Mouse (Mus musculus): ENCODE measurements around the gene Ndufaf3. TPM values are rescaled to one million over a fixed set of nuclear protein-coding genes. Genes with fewer than 3 reads are reported as not detected.
A peak's percentile ranks its signal among the peaks of the same experiment; 100 is the strongest.

Ndufaf3 gene
- polyA plus RNA-seq, 1 experiment from 2014 or later = 38.5 TPM

GRCm38 (mm10) chr9:108575321-108576297 lies 8.4 kb upstream of the Ndufaf3 start:
- peaks cover 34% of the 10 kb centered on the region for H3K4me1 ChIP-seq (ENCODE audit: control insufficient read depth, insufficient read depth, low read length)
- no peak for ATAC-seq (ENCODE audit: insufficient read depth, low FRiP score)
- H3K27ac ChIP-seq (ENCODE audit: low read length) = no peak overlapping the region
- peaks cover 15% of the 10 kb centered on the region for H3K36me3 ChIP-seq (ENCODE audit: control insufficient read depth, insufficient read depth, low read length)
- H3K9ac ChIP-seq (ENCODE audit: low read length) = no peak overlapping the region
- H3K4me3 ChIP-seq (replicated peaks; ENCODE audit: low read length) = no peak overlapping the region
- H3K27me3 ChIP-seq (ENCODE audit: control insufficient read depth, insufficient read depth, low read length) = no peaks in the 10 kb centered on the region
- no peaks in the 10 kb centered on the region for H3K9me3 ChIP-seq (replicated peaks; ENCODE audit: control insufficient read depth, low read length)
- 74% methylated on average over 37 of the region's 37 CpGs for WGBS
- no peak overlapping the region for H3K4me2 ChIP-seq (ENCODE audit: low read depth, low read length)

- Histone ChIP-seq H3K9ac (ENCODE audit: low read length) (no peak overlapping the region), H3K4me3 (replicated peaks; ENCODE audit: low read length) (no peak overlapping the region), H3K9me3 (replicated peaks; ENCODE audit: control insufficient read depth, low read length) (no peaks in the 10 kb centered on the region), H3K4me1 (ENCODE audit: control insufficient read depth, insufficient read depth, low read length) (peaks cover 38% of the 10 kb centered on the region), H3K36me3 (ENCODE audit: control insufficient read depth, insufficient read depth, low read length) (peaks cover 15% of the 10 kb centered on the region), H3K27me3 (ENCODE audit: control insufficient read depth, insufficient read depth, low read length) (no peaks in the 10 kb centered on the region), H3K27ac (ENCODE audit: low read length) (no peak overlapping the region), H3K4me2 (ENCODE audit: low read depth, low read length) (no peak overlapping the region)
- 88% methylated on average over 12 of the region's 12 CpGs for WGBS
- ATAC-seq (ENCODE audit: insufficient read depth, low FRiP score) = no peak
Measured at GRCm38 (mm10) chr9:108574921-108575320, 7.7 kb upstream of the Ndufaf3 start.

GRCm38 (mm10) chr9:108573774-108574690 lies 6.8 kb upstream of the Ndufaf3 start:
- H3K4me2 ChIP-seq (ENCODE audit: low read depth, low read length) = no peak overlapping the region
- peaks cover 15% of the 10 kb centered on the region for H3K36me3 ChIP-seq (ENCODE audit: control insufficient read depth, insufficient read depth, low read length)
- H3K4me1 ChIP-seq (ENCODE audit: control insufficient read depth, insufficient read depth, low read length) = peaks cover 34% of the 10 kb centered on the region
- ATAC-seq (ENCODE audit: insufficient read depth, low FRiP score) = no peak
- no peak overlapping the region for H3K9ac ChIP-seq (ENCODE audit: low read length)
- H3K4me3 ChIP-seq (replicated peaks; ENCODE audit: low read length) = no peak overlapping the region
- H3K27ac ChIP-seq (ENCODE audit: low read length) = no peak overlapping the region
- no peaks in the 10 kb centered on the region for H3K27me3 ChIP-seq (ENCODE audit: control insufficient read depth, insufficient read depth, low read length)
- WGBS = 55% methylated on average over 26 of the region's 26 CpGs
- no peaks in the 10 kb centered on the region for H3K9me3 ChIP-seq (replicated peaks; ENCODE audit: control insufficient read depth, low read length)

GRCm38 (mm10) chr9:108572321-108572720 lies 5.1 kb upstream of the Ndufaf3 start:
- ATAC-seq (ENCODE audit: insufficient read depth, low FRiP score) = no peak
- peaks cover 15% of the 10 kb centered on the region for H3K36me3 ChIP-seq (ENCODE audit: control insufficient read depth, insufficient read depth, low read length)
- no peak overlapping the region for H3K4me3 ChIP-seq (replicated peaks; ENCODE audit: low read length)
- no peak overlapping the region for H3K4me2 ChIP-seq (ENCODE audit: low read depth, low read length)
- no peaks in the 10 kb centered on the region for H3K9me3 ChIP-seq (replicated peaks; ENCODE audit: control insufficient read depth, low read length)
- no peak overlapping the region for H3K27ac ChIP-seq (ENCODE audit: low read length)
- H3K9ac ChIP-seq (ENCODE audit: low read length) = no peak overlapping the region
- H3K4me1 ChIP-seq (ENCODE audit: control insufficient read depth, insufficient read depth, low read length) = peaks cover 33% of the 10 kb centered on the region
- no peaks in the 10 kb centered on the region for H3K27me3 ChIP-seq (ENCODE audit: control insufficient read depth, insufficient read depth, low read length)
- WGBS = 74% methylated on average over 10 of the region's 10 CpGs

GRCm38 (mm10) chr9:108571401-108571973 lies 4.3 kb upstream of the Ndufaf3 start:
- 93% methylated on average over 16 of the region's 16 CpGs for WGBS
- no peaks in the 10 kb centered on the region for H3K27me3 ChIP-seq (ENCODE audit: control insufficient read depth, insufficient read depth, low read length)

GRCm38 (mm10) chr9:108570207-108570896 lies 3.1 kb upstream of the Ndufaf3 start:
- peak; percentile 0; the same call in 1 of the 2 replicates for ATAC-seq (ENCODE audit: insufficient read depth, low FRiP score)
- Histone ChIP-seq H3K4me3 (replicated peaks; ENCODE audit: low read length) (peak overlapping the region; percentile 75), H3K9me3 (replicated peaks; ENCODE audit: control insufficient read depth, low read length) (no peaks in the 10 kb centered on the region), H3K27me3 (ENCODE audit: control insufficient read depth, insufficient read depth, low read length) (no peaks in the 10 kb centered on the region), H3K4me1 (ENCODE audit: control insufficient read depth, insufficient read depth, low read length) (peaks cover 27% of the 10 kb centered on the region), H3K27ac (ENCODE audit: low read length) (peak overlapping the region; percentile 59), H3K9ac (ENCODE audit: low read length) (peak overlapping the region; percentile 77), H3K4me2 (ENCODE audit: low read depth, low read length) (peak overlapping the region; percentile 96), H3K36me3 (ENCODE audit: control insufficient read depth, insufficient read depth, low read length) (peaks cover 15% of the 10 kb centered on the region)
- 1% methylated on average over 40 of the region's 40 CpGs for WGBS

More at GRCm38 (mm10) chr9:108571401-108571973, 4.3 kb upstream of the Ndufaf3 start:
- ATAC-seq (ENCODE audit: insufficient read depth, low FRiP score) = no peak
- no peak overlapping the region for H3K4me2 ChIP-seq (ENCODE audit: low read depth, low read length)
- no peak overlapping the region for H3K27ac ChIP-seq (ENCODE audit: low read length)
- H3K4me3 ChIP-seq (replicated peaks; ENCODE audit: low read length) = no peak overlapping the region
- H3K36me3 ChIP-seq (ENCODE audit: control insufficient read depth, insufficient read depth, low read length) = peaks cover 15% of the 10 kb centered on the region
- H3K9me3 ChIP-seq (replicated peaks; ENCODE audit: control insufficient read depth, low read length) = no peaks in the 10 kb centered on the region
- no peak overlapping the region for H3K9ac ChIP-seq (ENCODE audit: low read length)
- peaks cover 25% of the 10 kb centered on the region for H3K4me1 ChIP-seq (ENCODE audit: control insufficient read depth, insufficient read depth, low read length)

GRCm38 (mm10) chr9:108569381-108570206 lies 2.4 kb upstream of the Ndufaf3 start, which contains the start of gene Dalrd3:
Dalrd3 (plus strand) TSS chr9:108569886.
- 5% methylated on average over 42 of the region's 42 CpGs for WGBS
- peaks cover 15% of the 10 kb centered on the region for H3K36me3 ChIP-seq (ENCODE audit: control insufficient read depth, insufficient read depth, low read length)
- peak; percentile 59 for ATAC-seq (ENCODE audit: insufficient read depth, low FRiP score)

More at GRCm38 (mm10) chr9:108569381-108570206, 2.4 kb upstream of the Ndufaf3 start, which contains the start of gene Dalrd3:
- Histone ChIP-seq H3K4me2 (ENCODE audit: low read depth, low read length) (peak within 1 kb of the TSS; percentile 96), H3K27ac (ENCODE audit: low read length) (peak within 1 kb of the TSS; percentile 59), H3K9me3 (replicated peaks; ENCODE audit: control insufficient read depth, low read length) (no peaks in the 10 kb centered on the region), H3K27me3 (ENCODE audit: control insufficient read depth, insufficient read depth, low read length) (no peaks in the 10 kb centered on the region), H3K9ac (ENCODE audit: low read length) (peak within 1 kb of the TSS; percentile 77), H3K4me3 (replicated peaks; ENCODE audit: low read length) (peak within 1 kb of the TSS; percentile 75), H3K4me1 (ENCODE audit: control insufficient read depth, insufficient read depth, low read length) (peaks cover 27% of the 10 kb centered on the region)
